Mouse (Mus musculus) neutrophil, adult 59 days (primary cell): ENCODE results near the gene Dzank1. TPM values are rescaled to one million over a fixed set of nuclear protein-coding genes. Genes with fewer than 3 reads are reported as not detected.

ENCODE experiments used
- total RNA-seq, 2 experiments: library from RNA; stranded (reverse); gene quantifications; 1 replicate in 1 of 2; 2 replicates in 1 of 2; pipeline ENCODE4 v1.2.4; 2023

The Dzank1 gene
- total RNA-seq: not detected

GRCm38 (mm10) chr2:144526981-144527820 is at the start of gene Dzank1, which contains the start of gene Polr3f:
TSS of gene Dzank1 (minus strand) at chr2:144527414.
TSS of gene Polr3f (plus strand) at chr2:144527718.

GRCm38 (mm10) chr2:144555820-144556552 is 28.8 kb upstream of the Dzank1 start, which contains the start of gene Sec23b:
TSS of gene Sec23b (plus strand) at chr2:144556229.

GRCm38 (mm10) chr2:144550529-144550928 is 23.3 kb upstream of the Dzank1 start, which contains the start of gene Rbbp9:
TSS of gene Rbbp9 (minus strand) at chr2:144550869.

Other genes starting within 250 kb of the Dzank1 start
- gene Ovol2, start 195.3 kb downstream of the Dzank1 start, total RNA-seq: not detected
- gene Kat14, start 158.4 kb downstream of the Dzank1 start, total RNA-seq: 10 to 100 TPM; 17.4 to 23.0 TPM
- gene Pet117, start 158.4 kb downstream of the Dzank1 start, total RNA-seq: 1 to 10 TPM; 4.4 to 7.3 TPM
- gene Polr3f, start 304 bp upstream of the Dzank1 start, total RNA-seq: 10 to 100 TPM; 20.1 to 24.6 TPM
- gene Rbbp9, start 23.5 kb upstream of the Dzank1 start, total RNA-seq: 1 to 10 TPM; 2.5 to 2.6 TPM
- gene Sec23b, start 28.8 kb upstream of the Dzank1 start, total RNA-seq: 10 to 100 TPM; 42.7 to 49.9 TPM
- 1 to 10 TPM; 5.6 to 6.1 TPM for gene Smim26, start 66.6 kb upstream of the Dzank1 start, total RNA-seq
- 10 to 100 TPM in 1 of 2 experiments, 1 to 10 TPM in 1; 7.9 to 10.4 TPM for gene Dtd1, start 72.5 kb upstream of the Dzank1 start, total RNA-seq